Mouse (Mus musculus) liver, postnatal 0 days (tissue): Measurements from ENCODE around the gene Amz1.

Source experiments
- CTCF ChIP-seq: sonication (generic); IDR thresholded peaks from 2 replicates; pipeline ENCODE4 v1.5.1; 2016; ENCODE audit warnings: antibody characterized with exemption, low read depth
- EP300 ChIP-seq: IDR thresholded peaks from 2 replicates; pipeline ENCODE4 v1.6.1; 2016; ENCODE audit warnings: antibody characterized with exemption, low read depth, mild to moderate bottlenecking

DNA sequence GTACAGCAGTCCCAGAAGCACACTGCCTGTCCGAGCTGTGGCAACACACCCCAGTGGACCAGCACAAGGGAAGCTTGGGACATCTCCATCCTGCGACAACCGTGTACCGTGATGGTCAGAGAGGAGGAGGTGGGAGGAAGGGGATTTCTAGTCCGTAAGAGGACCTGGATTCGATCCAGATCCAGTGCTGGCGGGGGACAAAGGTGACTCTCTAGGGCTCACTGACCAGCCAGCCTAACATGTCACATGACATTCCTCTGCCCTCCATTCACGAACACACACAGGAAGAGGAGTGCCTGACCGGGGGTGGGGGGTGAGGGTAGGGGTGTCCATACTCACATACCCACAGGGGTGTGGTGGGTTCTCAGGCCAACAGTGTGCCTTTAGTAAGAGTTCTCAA, 24.2 kb upstream of the Amz1 start:
- TF ChIP-seq CTCF (no peak), EP300 (no peak)
